Mouse (Mus musculus): ENCODE measurements around the gene Zfp493. TPM values are rescaled to one million over a fixed set of nuclear protein-coding genes. Genes with fewer than 3 reads are reported as not detected.
A peak's percentile ranks its signal among the peaks of the same experiment; 100 is the strongest.
"Not testable (repeated sequence)": the region's sequence is repeated elsewhere in the genome, so short reads cannot be mapped to it uniquely, and the experiment has no call there.

The Zfp493 gene
- 3.2 and 3.3 TPM in 2 replicates for polyA plus RNA-seq (2015; fragmentation: Nextera tagmentation; extraction: Ambion mirVana)

DNA sequence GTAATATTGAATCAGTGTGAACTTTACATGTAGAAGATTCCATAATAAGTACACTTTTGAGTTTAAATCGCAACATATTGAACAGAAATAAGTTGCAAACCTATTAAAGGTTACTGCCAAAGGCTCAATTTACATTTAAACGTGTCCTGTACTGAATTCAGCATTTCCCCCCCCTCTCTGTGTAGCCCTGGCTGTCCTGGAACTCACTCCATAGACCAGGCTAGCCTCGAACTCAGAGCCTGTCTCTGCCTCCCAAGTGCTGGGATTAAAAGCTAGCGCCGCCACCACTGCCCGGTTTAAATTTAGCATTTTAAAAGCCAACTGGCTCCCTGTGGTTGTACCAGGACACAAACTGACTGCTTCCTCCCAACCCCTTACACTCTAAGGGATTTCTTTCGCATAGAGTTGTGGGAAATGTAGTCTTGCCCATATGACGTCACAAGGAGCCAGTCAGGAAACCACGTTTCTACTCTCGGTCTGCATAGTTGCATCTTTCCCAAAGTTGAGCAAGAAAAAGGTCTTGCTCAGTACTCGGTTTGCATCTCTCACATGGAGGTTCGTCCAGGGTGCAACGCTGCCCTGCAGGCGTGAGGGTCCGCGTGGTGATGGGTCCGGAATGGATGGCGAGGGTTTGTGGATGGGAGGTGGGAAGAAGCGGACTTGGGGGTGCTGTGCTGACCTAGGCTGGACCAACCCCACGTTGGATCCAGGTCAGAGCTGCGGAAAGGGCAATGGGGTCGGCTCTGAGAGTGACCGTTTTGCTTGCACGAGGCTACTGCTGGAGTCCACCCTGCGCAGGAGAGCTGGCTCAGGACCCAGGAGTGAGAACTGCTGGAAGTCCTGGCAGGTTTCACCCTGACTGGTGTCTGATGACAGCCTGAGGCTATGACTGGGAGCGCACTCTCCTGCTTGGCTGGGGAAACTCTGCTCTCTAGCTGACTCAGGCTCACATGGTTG lies at the start of gene Zfp493:
TSS of gene Zfp493 (plus strand) at position 429 of the 957 bp plus-strand sequence.
- peaks cover 4% of the 10 kb centered on the region for H3K4me1 ChIP-seq (ENCODE audit: control insufficient read depth, insufficient read depth, low read depth, low read length)
- H3K4me3 ChIP-seq (ENCODE audit: low read length) = peak within 1 kb of the TSS; percentile 70
- peak; percentile 99 for ATAC-seq
- H3K4me2 ChIP-seq (ENCODE audit: low read length) = peak within 1 kb of the TSS; percentile 97
- WGBS = 9% methylated on average over 26 of the region's 26 CpGs
- no peaks in the 10 kb centered on the region for H3K9me3 ChIP-seq (ENCODE audit: control insufficient read depth, low read length)
- peak within 1 kb of the TSS; percentile 79 for H3K9ac ChIP-seq (ENCODE audit: low read depth, low read length)
- 0 out of 2 replicates have a peak within 1 kb of the TSS, but pooled peaks have one; percentile 56 for H3K27ac ChIP-seq (ENCODE audit: low read depth, low read length)
- no peaks in the 10 kb centered on the region for H3K36me3 ChIP-seq (ENCODE audit: control insufficient read depth, insufficient read depth, low read length)
- H3K27me3 ChIP-seq (replicated peaks; ENCODE audit: control insufficient read depth, insufficient read depth, low read length) = no peaks in the 10 kb centered on the region

DNA sequence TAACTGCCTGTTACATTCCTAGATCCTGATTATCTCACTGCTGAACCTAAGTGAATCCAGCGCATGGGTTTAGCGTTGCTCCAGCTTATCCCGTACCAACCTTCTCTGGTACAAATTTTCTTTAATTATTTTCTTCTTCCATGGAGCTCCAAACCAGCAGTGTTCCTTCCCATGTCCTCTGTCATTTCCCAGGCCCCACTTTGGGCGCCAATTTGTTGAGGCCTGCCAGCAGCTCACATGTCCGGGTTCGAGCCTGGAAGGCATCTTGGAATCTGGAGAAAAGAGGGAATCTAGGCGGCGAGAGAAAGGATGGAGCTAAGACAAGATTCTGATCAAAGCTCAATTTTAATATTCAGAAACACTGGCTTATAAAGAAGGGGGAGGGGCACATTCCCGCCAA lies 45.1 kb upstream of the Zfp493 start:
- H3K27ac ChIP-seq (ENCODE audit: low read depth, low read length); H3K4me1 ChIP-seq (ENCODE audit: control insufficient read depth, insufficient read depth, low read depth, low read length); H3K9ac ChIP-seq (ENCODE audit: low read depth, low read length); H3K4me2 ChIP-seq (ENCODE audit: low read length); ATAC-seq; H3K36me3 ChIP-seq (ENCODE audit: control insufficient read depth, insufficient read depth, low read length); H3K4me3 ChIP-seq (ENCODE audit: low read length); H3K27me3 ChIP-seq (replicated peaks; ENCODE audit: control insufficient read depth, insufficient read depth, low read length); H3K9me3 ChIP-seq (ENCODE audit: control insufficient read depth, low read length): not testable (repeated sequence)
- 96% methylated on average over 9 of the region's 9 CpGs for WGBS

DNA sequence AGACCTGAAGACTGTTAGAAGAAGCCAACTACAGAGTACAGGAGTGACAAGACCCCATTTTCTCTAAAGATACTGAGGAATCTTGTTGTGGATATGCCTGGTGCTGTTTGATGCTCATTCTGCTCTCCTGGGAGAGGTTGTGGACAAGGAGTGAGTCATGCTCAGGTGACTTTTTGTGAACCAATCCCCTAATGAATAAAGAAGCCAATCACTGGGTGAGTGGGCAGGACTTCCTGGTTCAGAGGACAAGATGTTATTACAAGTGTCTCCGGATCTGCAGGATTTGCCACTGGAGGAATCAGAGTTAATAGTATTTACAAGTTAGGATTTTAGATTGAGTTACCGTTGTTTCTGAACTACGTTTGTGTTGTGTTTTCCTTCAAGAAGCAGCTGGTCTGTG lies 36.6 kb upstream of the Zfp493 start:
- H3K27ac ChIP-seq (ENCODE audit: low read depth, low read length) = no peak overlapping the region
- 96% methylated on average over 3 of the region's 3 CpGs for WGBS
- no peak overlapping the region for H3K9ac ChIP-seq (ENCODE audit: low read depth, low read length)
- no peaks in the 10 kb centered on the region for H3K4me1 ChIP-seq (ENCODE audit: control insufficient read depth, insufficient read depth, low read depth, low read length)
- H3K4me3 ChIP-seq (ENCODE audit: low read length) = no peak overlapping the region
- peaks cover 5% of the 10 kb centered on the region for H3K36me3 ChIP-seq (ENCODE audit: control insufficient read depth, insufficient read depth, low read length)
- ATAC-seq = no peak
- H3K4me2 ChIP-seq (ENCODE audit: low read length) = no peak overlapping the region
- no peaks in the 10 kb centered on the region for H3K27me3 ChIP-seq (replicated peaks; ENCODE audit: control insufficient read depth, insufficient read depth, low read length)
- H3K9me3 ChIP-seq (ENCODE audit: control insufficient read depth, low read length) = peaks cover 2% of the 10 kb centered on the region; the same call in 1 of the 2 replicates

DNA sequence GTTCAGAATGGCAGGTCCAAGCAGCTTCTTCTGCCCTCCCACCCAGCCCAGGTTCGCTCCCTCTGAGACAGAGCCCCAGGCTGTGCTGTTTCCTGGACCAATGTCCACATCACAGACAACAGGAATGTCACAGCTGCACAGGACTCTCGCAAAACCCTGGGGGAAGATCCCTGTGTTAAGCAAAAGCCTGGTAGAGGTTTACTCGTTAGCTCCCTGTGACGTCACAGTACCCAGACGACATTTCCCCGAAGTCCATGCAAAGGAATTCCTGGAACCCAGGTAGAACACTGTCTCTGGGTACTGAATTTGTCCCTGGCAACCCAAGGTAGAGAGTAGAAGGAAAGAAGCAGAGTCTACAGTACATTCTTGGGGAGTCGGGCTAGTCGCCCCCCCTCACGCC lies 35.6 kb upstream of the Zfp493 start:
- no peak for ATAC-seq
- 92% methylated on average over 9 of the region's 9 CpGs for WGBS
- Histone ChIP-seq H3K27ac (ENCODE audit: low read depth, low read length) (no peak overlapping the region), H3K4me3 (ENCODE audit: low read length) (no peak overlapping the region), H3K4me2 (ENCODE audit: low read length) (no peak overlapping the region), H3K9ac (ENCODE audit: low read depth, low read length) (no peak overlapping the region), H3K27me3 (replicated peaks; ENCODE audit: control insufficient read depth, insufficient read depth, low read length) (no peaks in the 10 kb centered on the region), H3K9me3 (ENCODE audit: control insufficient read depth, low read length) (peaks cover 2% of the 10 kb centered on the region; the same call in 1 of the 2 replicates), H3K4me1 (ENCODE audit: control insufficient read depth, insufficient read depth, low read depth, low read length) (no peaks in the 10 kb centered on the region), H3K36me3 (ENCODE audit: control insufficient read depth, insufficient read depth, low read length) (peaks cover 12% of the 10 kb centered on the region)

DNA sequence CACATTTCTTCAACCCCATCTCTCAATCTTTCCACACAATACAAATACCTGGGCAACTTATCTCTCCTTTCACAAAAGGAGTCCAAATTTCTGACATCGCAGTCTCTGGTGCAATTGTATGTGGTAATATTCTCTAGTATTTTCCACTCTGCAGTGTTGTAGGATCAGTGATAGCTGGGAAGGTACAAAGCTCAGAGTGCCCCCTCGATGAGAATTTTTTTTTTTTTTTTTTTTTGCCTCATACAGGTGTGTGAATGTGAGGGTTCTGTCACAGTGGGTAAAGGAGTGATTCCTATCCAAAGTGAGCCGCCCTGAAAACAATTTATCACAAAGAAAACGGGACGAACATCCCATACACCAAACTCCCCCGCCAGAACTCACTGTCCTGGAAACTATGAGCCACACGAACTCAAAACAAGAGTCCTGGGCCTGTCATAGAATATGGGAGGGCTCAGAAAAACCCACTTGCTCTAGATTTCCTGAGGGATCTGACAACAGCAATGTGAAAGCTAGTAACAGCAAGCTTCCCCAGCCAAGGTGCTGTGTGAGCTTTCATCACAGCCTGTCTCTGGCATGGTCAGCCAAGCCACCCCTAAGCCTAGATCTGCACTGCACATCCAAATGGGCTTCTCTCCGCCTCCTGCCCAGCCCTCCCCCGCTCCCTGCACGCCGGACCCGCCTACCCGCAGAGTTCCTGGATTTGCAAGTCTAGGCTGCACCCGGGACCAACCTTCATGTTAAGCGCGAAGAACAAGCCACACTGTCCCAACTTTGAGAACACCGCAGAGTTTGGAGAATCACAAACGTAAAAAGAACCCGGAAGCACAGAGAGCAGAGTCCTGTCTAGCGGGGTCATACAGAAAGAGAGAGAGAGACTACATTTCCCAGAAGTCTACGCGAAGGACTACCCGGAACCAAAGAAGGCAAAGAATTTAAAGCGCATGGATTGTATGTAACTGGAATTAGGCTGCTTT lies 24.9 kb upstream of the Zfp493 start, which contains the start of gene Zfp85:
TSS of gene Zfp85 (minus strand) at position 896 of the 974 bp plus-strand sequence.
- peaks cover 7% of the 10 kb centered on the region for H3K4me1 ChIP-seq (ENCODE audit: control insufficient read depth, insufficient read depth, low read depth, low read length)
- peak within 1 kb of the TSS; percentile 69 for H3K9ac ChIP-seq (ENCODE audit: low read depth, low read length)
- peaks cover 5% of the 10 kb centered on the region for H3K36me3 ChIP-seq (ENCODE audit: control insufficient read depth, insufficient read depth, low read length)
- ATAC-seq = peak; percentile 98
- WGBS = 6% methylated on average over 24 of the region's 24 CpGs
- peak within 1 kb of the TSS; percentile 72 for H3K4me3 ChIP-seq (ENCODE audit: low read length)
- H3K27me3 ChIP-seq (replicated peaks; ENCODE audit: control insufficient read depth, insufficient read depth, low read length) = no peaks in the 10 kb centered on the region
- H3K27ac ChIP-seq (ENCODE audit: low read depth, low read length) = peak within 1 kb of the TSS; percentile 72
- H3K4me2 ChIP-seq (ENCODE audit: low read length) = peak within 1 kb of the TSS; percentile 68
- no peaks in the 10 kb centered on the region for H3K9me3 ChIP-seq (ENCODE audit: control insufficient read depth, low read length)

DNA sequence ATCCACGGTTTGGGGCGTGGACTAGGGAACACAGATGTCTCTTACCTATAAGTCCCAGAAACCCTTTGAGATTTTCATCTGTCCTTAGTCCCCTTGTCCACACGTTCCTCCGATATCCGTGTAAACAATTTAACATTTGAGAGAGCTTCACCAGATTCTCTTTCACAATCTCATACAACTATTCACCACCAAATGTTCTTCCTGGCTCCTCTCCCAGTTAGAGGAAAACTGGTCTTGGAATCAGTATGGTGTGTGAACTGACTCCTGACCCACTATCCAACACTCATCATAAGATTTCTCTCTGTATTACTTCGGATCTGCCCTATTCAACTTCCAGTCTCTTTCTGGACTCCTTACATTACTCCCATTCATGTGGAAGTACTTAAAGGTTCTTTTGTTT lies 23.7 kb upstream of the Zfp493 start:
- H3K36me3 ChIP-seq (ENCODE audit: control insufficient read depth, insufficient read depth, low read length) = peaks cover 3% of the 10 kb centered on the region; the same call in 1 of the 2 replicates
- ATAC-seq = no peak
- H3K27ac ChIP-seq (ENCODE audit: low read depth, low read length) = no peak overlapping the region
- H3K27me3 ChIP-seq (replicated peaks; ENCODE audit: control insufficient read depth, insufficient read depth, low read length) = no peaks in the 10 kb centered on the region
- no peak overlapping the region for H3K4me3 ChIP-seq (ENCODE audit: low read length)
- H3K4me1 ChIP-seq (ENCODE audit: control insufficient read depth, insufficient read depth, low read depth, low read length) = peaks cover 7% of the 10 kb centered on the region
- H3K9ac ChIP-seq (ENCODE audit: low read depth, low read length) = no peak overlapping the region
- WGBS = 84% methylated on average over 6 of the region's 6 CpGs
- H3K9me3 ChIP-seq (ENCODE audit: control insufficient read depth, low read length) = no peaks in the 10 kb centered on the region
- peak overlapping the region; percentile 68; the same call in 1 of the 2 replicates for H3K4me2 ChIP-seq (ENCODE audit: low read length)

DNA sequence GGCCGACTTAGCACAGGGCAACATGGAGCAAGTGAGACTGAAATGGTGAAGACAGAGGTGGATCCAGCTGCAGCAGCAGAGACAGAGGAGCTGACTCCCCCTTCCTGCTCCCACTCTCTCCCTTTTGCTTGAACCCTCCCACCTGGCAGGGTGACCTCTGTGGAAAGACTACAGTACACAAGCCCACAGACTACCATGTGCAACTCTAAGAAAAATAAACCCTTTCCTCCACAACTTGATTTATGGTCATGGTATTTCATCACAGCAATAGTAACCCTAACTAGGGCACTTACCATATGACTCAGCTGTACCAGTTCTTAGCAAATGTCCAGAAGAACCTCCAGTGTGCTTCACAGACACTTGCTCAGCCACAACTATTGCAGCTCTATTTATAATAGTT lies 19.5 kb upstream of the Zfp493 start:
- H3K4me2 ChIP-seq (ENCODE audit: low read length) = no peak overlapping the region
- no peak for ATAC-seq
- H3K27me3 ChIP-seq (replicated peaks; ENCODE audit: control insufficient read depth, insufficient read depth, low read length) = no peaks in the 10 kb centered on the region
- WGBS = 94% methylated on average over 1 of the region's 1 CpGs
- no peak overlapping the region for H3K4me3 ChIP-seq (ENCODE audit: low read length)
- no peak overlapping the region for H3K27ac ChIP-seq (ENCODE audit: low read depth, low read length)
- no peaks in the 10 kb centered on the region for H3K9me3 ChIP-seq (ENCODE audit: control insufficient read depth, low read length)
- H3K9ac ChIP-seq (ENCODE audit: low read depth, low read length) = no peak overlapping the region
- H3K4me1 ChIP-seq (ENCODE audit: control insufficient read depth, insufficient read depth, low read depth, low read length) = peaks cover 3% of the 10 kb centered on the region
- no peaks in the 10 kb centered on the region for H3K36me3 ChIP-seq (ENCODE audit: control insufficient read depth, insufficient read depth, low read length)

DNA sequence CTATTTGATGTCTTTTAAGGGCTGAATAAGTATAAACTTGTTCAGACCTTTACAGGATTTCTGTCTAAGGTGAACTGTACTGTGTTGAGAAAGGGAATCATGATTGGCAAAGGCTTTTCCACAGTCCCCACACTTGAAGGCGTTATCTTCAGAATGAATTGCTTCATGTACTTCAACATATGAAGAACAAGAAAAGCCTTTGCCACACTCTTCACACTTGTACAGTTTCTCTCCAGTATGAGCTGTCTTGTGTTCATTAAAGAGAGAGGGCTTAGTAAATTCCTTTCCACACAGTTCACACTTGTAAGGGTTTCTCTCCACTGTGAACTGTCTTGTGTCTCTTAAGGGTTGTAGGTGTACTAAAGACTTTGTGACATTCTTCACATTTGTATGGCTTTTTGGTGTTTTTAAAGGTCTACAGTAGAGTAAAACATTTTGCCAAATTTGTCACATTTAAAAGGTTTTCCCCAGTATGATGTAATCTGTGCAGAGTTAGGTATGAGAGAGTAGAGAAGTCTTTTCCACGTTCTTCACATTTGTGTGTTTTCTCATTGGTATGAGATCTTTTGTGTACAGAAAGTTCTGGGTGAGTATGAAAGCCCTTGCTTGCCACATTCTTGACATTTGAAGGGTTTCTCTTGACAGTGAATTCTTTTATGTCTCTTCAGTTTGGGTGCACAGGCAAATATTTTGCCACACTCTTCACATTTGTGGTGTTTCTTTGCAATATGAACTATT lies 16.3 kb upstream of the Zfp493 start:
- 82% methylated on average over 2 of the region's 2 CpGs for WGBS
- no peak overlapping the region for H3K27ac ChIP-seq (ENCODE audit: low read depth, low read length)
- no peak overlapping the region for H3K4me2 ChIP-seq (ENCODE audit: low read length)
- no peaks in the 10 kb centered on the region for H3K36me3 ChIP-seq (ENCODE audit: control insufficient read depth, insufficient read depth, low read length)
- H3K27me3 ChIP-seq (replicated peaks; ENCODE audit: control insufficient read depth, insufficient read depth, low read length) = no peaks in the 10 kb centered on the region
- H3K4me1 ChIP-seq (ENCODE audit: control insufficient read depth, insufficient read depth, low read depth, low read length) = no peaks in the 10 kb centered on the region
- H3K9ac ChIP-seq (ENCODE audit: low read depth, low read length) = no peak overlapping the region
- H3K4me3 ChIP-seq (ENCODE audit: low read length) = no peak overlapping the region
- no peaks in the 10 kb centered on the region for H3K9me3 ChIP-seq (ENCODE audit: control insufficient read depth, low read length)
- ATAC-seq = no peak
